Mouse (Mus musculus) embryo, embryonic 11 days (tissue): ENCODE data around the gene Plxna1.

Experiments used
- DNase-seq: peaks from one replicate; pipeline ENCODE4 v3.0.0-alpha.2; 2015

Plxna1 gene

GRCm38 (mm10) chr6:89280555-89280954 lies 81.9 kb downstream of the Plxna1 start:
- DNase-seq = no peak

DNA sequence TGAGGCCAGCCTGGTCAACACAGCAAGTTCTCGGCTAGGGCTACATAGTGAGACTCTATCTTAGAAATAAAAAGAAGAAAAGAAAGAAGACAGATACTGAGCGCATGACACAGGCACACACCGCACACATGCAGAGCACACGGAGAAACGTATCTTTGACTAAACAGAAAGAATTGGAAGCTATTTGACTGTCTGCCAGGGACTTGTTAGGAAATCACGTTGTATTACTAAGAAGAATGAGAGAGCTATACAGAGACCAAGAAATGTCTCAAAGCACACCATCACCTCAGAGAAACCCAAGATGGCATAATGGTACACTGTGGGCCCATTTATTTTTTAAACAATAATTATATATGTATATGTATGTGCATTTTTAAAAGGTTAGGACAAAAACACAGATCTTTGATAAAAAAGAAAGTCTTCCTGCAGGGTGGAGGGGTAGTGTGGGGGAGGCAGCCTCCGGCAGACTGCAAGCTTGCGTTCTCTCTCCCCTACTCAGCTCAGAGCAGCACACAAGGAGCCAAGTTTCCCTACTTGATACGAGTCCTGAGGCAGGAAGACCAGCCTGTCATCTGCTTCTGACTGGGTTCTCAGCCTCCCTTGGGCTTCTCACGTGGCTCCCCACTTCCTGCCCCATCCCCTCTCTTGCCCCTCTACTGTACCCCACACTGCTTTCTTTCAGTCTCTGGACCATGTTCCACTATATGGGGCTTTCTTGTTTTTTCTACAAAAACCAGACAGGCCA lies 90.5 kb downstream of the Plxna1 start:
- no peak for DNase-seq

GRCm38 (mm10) chr6:89267181-89267580 lies 95.2 kb downstream of the Plxna1 start:
- no peak for DNase-seq
